ENCODE assay signal across 20 mouse cellular contexts in the genomic region with DNA sequence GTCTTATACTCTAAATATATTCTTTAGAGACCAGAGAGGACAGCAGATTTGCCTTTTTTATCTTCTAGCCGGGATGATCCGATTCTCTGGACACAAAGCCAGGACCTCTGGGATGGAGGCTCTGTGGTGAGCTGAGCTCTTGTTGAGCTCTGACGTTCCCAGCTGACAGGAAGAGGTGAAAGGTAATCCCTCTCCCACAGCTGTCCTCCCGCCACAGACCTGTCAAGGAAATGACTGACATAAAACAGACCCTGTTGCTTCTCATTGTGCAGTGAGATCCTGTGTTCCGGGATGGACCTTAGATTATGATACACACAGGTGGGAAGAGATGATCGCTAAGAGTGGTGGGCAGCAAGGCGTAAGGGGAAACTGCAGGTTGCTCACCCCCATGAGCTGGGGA. TPM values are rescaled to one million over a fixed set of nuclear protein-coding genes. Genes with fewer than 3 reads are reported as not detected.
A peak's percentile ranks its signal among the peaks of the same experiment; 100 is the strongest.
DNase-seq lines count a peak whose midpoint lies in the region; ATAC-seq and TF ChIP-seq lines count a peak whose summit lies in the region.
"Had no signal": no experiment of that assay in that cellular context is flagged by ENCODE, and none has a peak within 500 bp of the region (broad histone marks: within the 10 kb centered on the region; RNA-seq: fewer than 3 reads in every experiment).

No protein-coding gene starts in this region.

- H3K27me3 ChIP-seq in hindbrain, embryonic 13.5 days = no peaks in the 10 kb centered on the region
- H3K27me3 ChIP-seq in hindbrain, embryonic 10.5 days (ENCODE audit: insufficient read depth, poor library complexity, severe bottlenecking) = no peaks in the 10 kb centered on the region
- H3K27me3 ChIP-seq: liver, embryonic 12.5 days; lung, embryonic 15.5 days; neural tube, embryonic 12.5 days had no signal

- no peak for TF ChIP-seq CTCF in gastrocnemius, adult 2 months (IDR thresholded peaks at IDR 0.05)

- no peaks in the 10 kb centered on the region for H3K9me3 ChIP-seq in hindbrain, embryonic 13.5 days
- no peaks in the 10 kb centered on the region for H3K9me3 ChIP-seq in hindbrain, embryonic 10.5 days
- H3K9me3 ChIP-seq: embryonic facial prominence, embryonic 10.5 days; liver, embryonic 12.5 days; lung, embryonic 15.5 days; neural tube, embryonic 12.5 days had no signal

- DNase-seq in gastrocnemius, adult 2 months = no peak
- no peak for DNase-seq in gastrocnemius, postnatal 10 days
- no peak for DNase-seq in hindbrain, embryonic 10.5 days (ENCODE audit: low spot score)
- peak; percentile 33 for DNase-seq in retina, postnatal 1 day
- no peak for DNase-seq in retina, embryonic 14.5 days (ENCODE audit: low spot score)
- no peak for DNase-seq in cerebellum, postnatal 10 days
- DNase-seq in layer of hippocampus, adult 9-10 months (ENCODE audit: low spot score) = no peak
- DNase-seq: adrenal gland, postnatal 25 days; cerebellum, adult 9-11 months; forebrain, postnatal 0 days; gastrocnemius, postnatal 14 days; left cerebral cortex, postnatal 4 days; thymus, postnatal 14 days had no signal

- H3K4me1 ChIP-seq in hindbrain, embryonic 13.5 days (replicated peaks) = peaks cover 6% of the 10 kb centered on the region; the same call in 1 of the 2 replicates
- 0 out of 2 replicates have a peak, but pooled peaks cover 14% of the 10 kb centered on the region for H3K4me1 ChIP-seq in hindbrain, embryonic 10.5 days (replicated peaks)
- H3K4me1 ChIP-seq: liver, embryonic 12.5 days; neural tube, embryonic 12.5 days had no signal

- no peaks in the 10 kb centered on the region for H3K36me3 ChIP-seq in hindbrain, embryonic 13.5 days
- H3K36me3 ChIP-seq in hindbrain, embryonic 10.5 days = peaks cover 56% of the 10 kb centered on the region
- H3K36me3 ChIP-seq: embryonic facial prominence, embryonic 10.5 days; liver, embryonic 12.5 days; lung, embryonic 15.5 days; neural tube, embryonic 12.5 days had no signal

- no peak overlapping the region for H3K9ac ChIP-seq in hindbrain, embryonic 13.5 days
- H3K9ac ChIP-seq: forebrain, postnatal 0 days; liver, embryonic 12.5 days; lung, embryonic 15.5 days; neural tube, embryonic 12.5 days had no signal

- ATAC-seq in hindbrain, embryonic 13.5 days (ENCODE audit: low FRiP score) = no peak
- ATAC-seq: activated CD4-positive, CD25-positive, alpha-beta regulatory T cell, adult 4 months; forebrain, postnatal 0 days; liver, embryonic 12.5 days had no signal

- peak overlapping the region; percentile 23; the same call in 1 of the 2 replicates for H3K4me2 ChIP-seq in hindbrain, embryonic 13.5 days
- H3K4me2 ChIP-seq: liver, embryonic 12.5 days; lung, embryonic 15.5 days; neural tube, embryonic 12.5 days had no signal

- 0 out of 2 replicates have a peak overlapping the region, but pooled peaks have one; percentile 4 for H3K27ac ChIP-seq in gastrocnemius, adult 2 months
- no peak overlapping the region for H3K27ac ChIP-seq in hindbrain, embryonic 13.5 days
- H3K27ac ChIP-seq in hindbrain, embryonic 10.5 days = no peak overlapping the region
- H3K27ac ChIP-seq: embryonic facial prominence, embryonic 10.5 days; liver, embryonic 12.5 days; lung, embryonic 15.5 days; neural tube, embryonic 12.5 days had no signal

- intact Hi-C loops in gastrocnemius, adult 2 months (cut with DNase I) = no loop called here

- H3K4me3 ChIP-seq in gastrocnemius, adult 2 months = peak overlapping the region; percentile 13; the same call in 1 of the 2 replicates
- no peak overlapping the region for H3K4me3 ChIP-seq in hindbrain, embryonic 13.5 days
- H3K4me3 ChIP-seq in hindbrain, embryonic 10.5 days = no peak overlapping the region
- H3K4me3 ChIP-seq: embryonic facial prominence, embryonic 10.5 days; erythroblast, embryonic 14.5 days; liver, embryonic 12.5 days; lung, embryonic 15.5 days; neural tube, embryonic 12.5 days had no signal

- 64% methylated on average over 7 of the region's 7 CpGs for WGBS in hindbrain, embryonic 13.5 days
- WGBS in hindbrain, embryonic 10.5 days = 63% methylated on average over 7 of the region's 7 CpGs

RNA-seq across cellular contexts. Expression of a gene that starts 9.6 kb away (rescaled TPM):
- 10 to 100 TPM in 1 of 2 experiments, 1 to 10 TPM in 1; 5.8 to 10.5 TPM for total RNA-seq in gastrocnemius, adult 2 months (2021)
- total RNA-seq in gastrocnemius, postnatal 10 days (2021) = 10 to 100 TPM; 19.1 to 19.7 TPM
- 134 and 147 TPM in 2 replicates for polyA plus RNA-seq in hindbrain, embryonic 13.5 days (2015; fragmentation: Nextera tagmentation; extraction: Ambion mirVana)
- 76.5 and 105 TPM in 2 replicates for polyA plus RNA-seq in hindbrain, embryonic 10.5 days (2016; fragmentation: Nextera tagmentation; extraction: Ambion mirVana)
- polyA plus RNA-seq: activated CD4-positive, CD25-positive, alpha-beta regulatory T cell, adult 4 months had no signal
